Mouse (Mus musculus) heart, embryonic 10.5 days (tissue): Measurements from ENCODE around the gene Tbx2. TPM values are rescaled to one million over a fixed set of nuclear protein-coding genes. Genes with fewer than 3 reads are reported as not detected.

Experiments used
- DNase-seq: peaks from one replicate; pipeline ENCODE4 v3.0.0-alpha.2; 2017; ENCODE audit warnings: low spot score
- H3K27ac ChIP-seq: fragments of 300-500 bp; sonication (generic); 2 replicates; pipeline ENCODE4 v1.5.1; 2016; ENCODE audit warnings: mild to moderate bottlenecking
- H3K27me3 ChIP-seq: fragments of 300-500 bp; sonication (generic); 2 replicates; pipeline ENCODE4 v1.6.1; 2016; ENCODE audit warnings: mild to moderate bottlenecking; ENCODE audit not compliant: poor library complexity, insufficient read depth, severe bottlenecking
- H3K36me3 ChIP-seq: fragments of 300-500 bp; sonication (generic); 2 replicates; pipeline ENCODE4 v1.6.1; 2016; ENCODE audit warnings: mild to moderate bottlenecking, moderate library complexity
- H3K4me1 ChIP-seq: fragments of 300-500 bp; sonication (generic); 2 replicates; pipeline ENCODE4 v1.6.1; 2016; ENCODE audit warnings: mild to moderate bottlenecking
- H3K4me3 ChIP-seq: fragments of 300-500 bp; sonication (generic); 2 replicates; pipeline ENCODE4 v1.5.1; 2016; ENCODE audit warnings: mild to moderate bottlenecking, moderate library complexity
- H3K9me3 ChIP-seq: fragments of 300-500 bp; sonication (generic); 2 replicates; pipeline ENCODE4 v1.6.1; 2016; ENCODE audit warnings: mild to moderate bottlenecking, moderate library complexity
- WGBS: fragments of 180-500 bp; shearing (Covaris S2); methylation state at CpG from one replicate; pipeline ENCODE4 v1.1.7; 2016; 5-methylcytosine and 5-hydroxymethylcytosine counted together
- polyA plus RNA-seq: library from polyadenylated mRNA; unstranded; fragments of >200 nt; fragmentation: Nextera tagmentation; extraction: Ambion mirVana; gene quantifications from 2 replicates; pipeline ENCODE4 v1.2.1, GENCODE M21; 2016

Gene Tbx2
- polyA plus RNA-seq, 1 experiment from 2014 or later, result 7.6 TPM

DNA sequence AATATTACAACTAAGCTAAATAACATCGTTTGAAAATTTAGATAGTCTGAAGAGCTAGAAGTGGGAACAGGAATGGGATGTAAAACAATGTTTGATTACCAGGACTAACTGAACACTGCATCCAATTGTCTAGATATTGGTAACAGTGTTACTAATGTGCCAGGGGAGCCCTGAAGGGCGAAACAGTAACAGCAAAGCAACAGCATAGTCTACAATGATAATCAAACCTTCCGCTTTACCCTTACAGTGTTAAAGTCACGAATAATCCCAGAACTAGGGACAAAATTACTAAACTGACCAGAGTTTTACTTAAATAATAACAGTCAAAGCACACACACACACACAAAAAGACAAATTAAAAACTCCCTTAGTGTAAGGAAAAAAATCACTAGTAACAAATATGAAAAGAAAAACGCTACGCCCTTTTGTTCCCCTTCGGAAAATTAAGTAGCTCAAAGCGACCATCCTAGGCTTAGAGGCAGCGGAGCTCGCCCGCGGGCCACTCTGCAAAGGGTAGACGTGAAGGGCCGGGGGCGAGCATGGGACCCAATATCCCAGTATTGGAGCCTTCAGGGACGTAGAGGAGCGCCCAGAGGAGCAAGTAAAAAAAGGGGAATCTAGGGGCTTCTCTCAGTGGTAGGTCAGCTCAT is 55.6 kb downstream of the Tbx2 start:
- H3K4me3 ChIP-seq, result peak overlapping the region; percentile 46
- H3K4me1 ChIP-seq, result peaks cover 43% of the 10 kb centered on the region
- no peaks in the 10 kb centered on the region for H3K36me3 ChIP-seq
- DNase-seq, result no peak
- no peaks in the 10 kb centered on the region for H3K9me3 ChIP-seq
- 5% methylated on average over 17 of the region's 17 CpGs for whole genome bisulfite sequencing
- peak overlapping the region; percentile 43; the same call in 1 of the 2 replicates for H3K27ac ChIP-seq
- H3K27me3 ChIP-seq, result peaks cover 100% of the 10 kb centered on the region

DNA sequence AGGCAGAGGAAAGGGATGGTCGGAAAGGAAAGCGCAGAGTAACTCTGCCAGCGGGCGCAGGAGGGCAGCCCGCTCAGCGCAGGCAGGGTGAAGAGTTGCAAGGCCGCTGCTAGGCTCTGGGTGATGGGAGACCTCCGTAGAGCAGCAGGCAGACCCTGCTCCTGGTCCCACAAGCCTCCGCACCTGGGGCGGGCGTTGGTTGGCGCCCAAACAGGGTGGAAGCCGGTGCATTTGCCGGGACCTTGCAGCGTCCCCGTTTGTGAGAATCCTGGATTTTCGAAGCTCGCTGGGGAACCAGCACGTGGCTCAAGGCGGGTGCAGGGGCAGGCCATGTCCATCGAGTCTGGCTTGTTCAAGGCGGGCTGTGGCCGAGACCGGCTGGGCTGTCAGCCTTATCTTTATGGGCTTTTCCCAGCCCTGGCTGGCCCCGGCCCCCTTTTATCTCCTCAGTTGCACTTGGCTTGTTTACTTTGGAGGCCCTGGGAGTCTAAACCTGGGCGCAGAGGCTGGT is 56.2 kb downstream of the Tbx2 start:
- H3K9me3 ChIP-seq, result no peaks in the 10 kb centered on the region
- no peaks in the 10 kb centered on the region for H3K36me3 ChIP-seq
- H3K27me3 ChIP-seq, result peaks cover 100% of the 10 kb centered on the region
- H3K4me1 ChIP-seq, result peaks cover 43% of the 10 kb centered on the region
- no peak for DNase-seq
- WGBS, result under 1% methylated on average over 26 of the region's 26 CpGs
- H3K27ac ChIP-seq, result peak overlapping the region; percentile 43; the same call in 1 of the 2 replicates
- peak overlapping the region; percentile 46 for H3K4me3 ChIP-seq

DNA sequence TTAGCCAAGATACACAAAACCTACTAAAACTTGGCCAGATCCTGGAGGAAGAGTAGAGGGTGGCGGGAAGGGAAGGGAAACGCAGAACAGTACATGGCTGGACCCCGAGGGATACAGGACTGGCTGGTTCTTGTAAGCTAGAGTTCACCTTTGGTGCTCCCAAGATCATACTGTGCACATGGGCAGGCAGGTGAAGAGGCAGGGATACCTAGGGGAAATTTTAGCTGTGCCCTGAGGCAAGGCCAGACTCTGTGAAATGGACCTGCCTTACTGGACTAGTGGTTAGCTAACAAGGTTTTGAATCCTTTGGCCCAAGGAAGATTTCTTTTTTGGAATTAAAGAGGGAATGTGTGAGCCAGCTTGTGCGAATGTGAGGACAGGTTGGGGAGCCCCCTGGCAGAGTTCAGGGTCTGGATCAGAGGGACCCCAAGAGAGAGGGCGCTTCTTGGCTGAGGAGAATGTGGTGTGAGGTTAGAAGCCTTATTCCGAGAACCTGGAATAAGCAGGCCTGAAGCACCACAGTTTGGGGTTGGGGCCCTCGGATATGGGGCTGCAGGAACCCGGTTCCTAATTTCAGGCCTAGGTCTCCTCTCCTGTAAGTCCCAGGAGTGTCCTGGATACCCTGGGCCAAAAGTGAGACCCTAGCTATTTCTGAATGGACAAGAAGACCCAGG is 56.8 kb downstream of the Tbx2 start:
- 22% methylated on average over 8 of the region's 8 CpGs for WGBS
- no peak overlapping the region; the same call in 1 of the 2 replicates for H3K27ac ChIP-seq
- H3K36me3 ChIP-seq, result no peaks in the 10 kb centered on the region
- peaks cover 43% of the 10 kb centered on the region for H3K4me1 ChIP-seq
- H3K4me3 ChIP-seq, result peak overlapping the region; percentile 46; the same call in 1 of the 2 replicates
- H3K9me3 ChIP-seq, result no peaks in the 10 kb centered on the region
- DNase-seq, result no peak
- H3K27me3 ChIP-seq, result peaks cover 100% of the 10 kb centered on the region

DNA sequence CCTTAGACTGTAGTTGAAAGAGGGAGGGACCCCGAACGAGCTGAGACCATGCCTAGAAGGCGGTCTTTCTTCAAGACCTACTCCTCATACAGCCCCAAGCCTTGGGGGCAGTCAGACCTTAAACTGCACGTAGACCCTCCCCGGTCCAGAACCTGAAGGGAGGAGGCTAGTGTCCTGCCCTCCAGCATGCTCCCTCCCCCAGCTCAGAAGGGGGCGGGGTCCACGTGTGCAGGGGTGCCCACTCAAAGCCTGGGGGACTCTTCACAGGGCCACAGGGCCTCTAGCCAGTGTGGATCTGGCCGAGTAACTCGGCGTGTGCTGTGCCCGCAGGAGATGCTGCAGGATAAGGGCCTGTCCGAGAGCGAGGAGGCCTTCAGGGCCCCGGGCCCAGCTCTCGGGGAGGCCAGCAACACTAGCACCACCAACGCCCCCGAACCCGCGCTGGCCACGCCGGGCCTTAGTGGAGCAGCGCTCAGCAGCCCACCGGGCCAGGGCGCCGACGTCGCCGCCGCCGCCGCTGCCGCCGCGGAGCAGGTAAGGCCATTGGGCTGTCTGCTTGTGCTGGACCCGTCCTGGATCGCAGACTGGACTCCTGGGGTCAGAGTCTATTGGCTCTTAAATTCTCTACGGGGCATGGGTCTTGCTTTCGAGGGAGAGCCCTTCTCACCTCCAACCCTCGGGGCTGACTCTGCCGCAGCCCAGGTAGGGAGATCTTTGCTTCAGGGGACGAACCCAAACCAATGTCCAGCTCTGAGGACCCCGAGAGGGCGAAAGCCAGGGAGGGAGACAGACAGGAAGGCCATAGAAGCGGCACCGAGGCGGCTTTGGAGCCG is 57.6 kb downstream of the Tbx2 start:
- Histone ChIP-seq H3K27me3 (peaks cover 100% of the 10 kb centered on the region), H3K9me3 (no peaks in the 10 kb centered on the region), H3K4me3 (peak overlapping the region; percentile 49), H3K36me3 (no peaks in the 10 kb centered on the region), H3K4me1 (peaks cover 47% of the 10 kb centered on the region), H3K27ac (peak overlapping the region; percentile 72)
- WGBS, result under 1% methylated on average over 47 of the region's 47 CpGs
- DNase-seq, result no peak

DNA sequence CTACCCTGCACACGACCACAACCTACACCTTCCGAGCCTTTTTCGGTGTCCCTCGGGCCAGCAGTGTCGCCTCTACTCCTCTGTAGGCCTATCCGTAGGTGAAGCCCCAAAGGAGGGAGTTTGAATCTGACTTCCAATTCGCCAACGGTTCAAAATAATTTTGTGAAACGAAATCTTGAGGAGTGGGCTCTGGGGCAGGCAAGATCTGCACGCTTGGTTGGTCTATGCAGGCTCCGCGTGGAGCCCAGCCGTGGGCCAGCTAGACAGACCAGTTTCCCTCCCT is 58.2 kb downstream of the Tbx2 start:
- 2% methylated on average over 13 of the region's 13 CpGs for WGBS
- Histone ChIP-seq H3K27ac (peak overlapping the region; percentile 72; the same call in 1 of the 2 replicates), H3K4me1 (peaks cover 52% of the 10 kb centered on the region), H3K9me3 (no peaks in the 10 kb centered on the region), H3K27me3 (peaks cover 100% of the 10 kb centered on the region), H3K36me3 (no peaks in the 10 kb centered on the region), H3K4me3 (peak overlapping the region; percentile 49)
- no peak for DNase-seq

DNA sequence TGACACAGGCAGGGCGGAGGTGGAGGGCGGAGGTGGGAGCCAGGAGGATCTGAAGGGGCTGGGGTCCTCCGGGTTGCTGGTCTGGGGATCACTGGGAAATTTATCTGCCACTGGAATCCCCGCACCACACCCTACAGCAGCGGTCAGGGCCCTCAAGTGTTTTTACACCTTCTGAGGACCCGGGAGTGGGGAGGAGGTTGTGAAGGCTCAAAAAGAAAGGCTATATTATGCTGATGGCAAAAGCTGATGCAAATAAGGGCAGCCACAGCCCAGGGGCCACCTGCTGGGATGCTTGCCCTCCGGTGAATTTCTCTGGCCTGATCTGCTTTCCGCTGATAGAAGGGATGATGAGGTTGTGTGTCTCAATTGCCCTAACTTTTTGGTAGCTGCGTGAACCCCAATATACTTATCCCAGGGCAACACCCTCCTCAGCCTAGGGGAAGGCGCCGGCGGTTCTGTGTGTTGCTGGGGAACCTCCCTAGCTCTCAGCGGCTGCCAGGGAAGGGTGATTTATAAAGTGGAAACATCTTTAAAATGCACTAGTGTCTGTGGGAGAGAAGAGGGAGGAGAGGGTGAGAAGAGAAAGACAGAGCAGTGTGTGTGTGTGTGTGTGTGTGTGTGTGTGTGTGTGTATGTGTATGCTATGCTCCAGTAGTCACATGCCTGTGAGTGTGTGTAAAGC is 58.8 kb downstream of the Tbx2 start:
- Histone ChIP-seq H3K27ac (0 out of 2 replicates have a peak overlapping the region, but pooled peaks have one; percentile 72), H3K9me3 (no peaks in the 10 kb centered on the region), H3K36me3 (no peaks in the 10 kb centered on the region), H3K4me3 (peak overlapping the region; percentile 34), H3K27me3 (peaks cover 100% of the 10 kb centered on the region), H3K4me1 (peaks cover 52% of the 10 kb centered on the region)
- 3% methylated on average over 13 of the region's 13 CpGs for WGBS
- DNase-seq, result no peak

Other genes with a start within 250 kb of the Tbx2 start
- gene Gm11444, start 17.8 kb downstream of the Tbx2 start, polyA plus RNA-seq, result not detected in 2 replicates
- 0.80 and 4.1 TPM in 2 replicates for gene Tbx4, start 53.9 kb downstream of the Tbx2 start, polyA plus RNA-seq